Mouse (Mus musculus) forebrain, embryonic 15.5 days (tissue): ENCODE measurements at regions not wholly inside any gene's neighbourhood (a gene's known extent, or its start where the extent isn't known, plus 50 kb on each side); places are given as distances from the start of the nearest gene placed in this dataset.
A peak's percentile ranks its signal among the peaks of the same experiment; 100 is the strongest.

Source experiments
- ATAC-seq: fragments of 200-750 bp; cut with Nextera tagmentation; replicated peaks from 2 replicates; pipeline ENCODE4 v1.8.0; 2017; ENCODE audit warnings: mild to moderate bottlenecking, moderate TSS enrichment, moderate library complexity
- H3K27ac ChIP-seq: fragments of 300-500 bp; sonication (generic); replicated peaks from 2 replicates; pipeline ENCODE4 v1.5.1; 2015; ENCODE audit warnings: mild to moderate bottlenecking, inconsistent platforms
- H3K27me3 ChIP-seq: fragments of 300-500 bp; sonication (generic); 2 replicates; pipeline ENCODE4 v1.6.1; 2015; ENCODE audit warnings: inconsistent platforms
- H3K36me3 ChIP-seq: fragments of 300-500 bp; sonication (generic); 2 replicates; pipeline ENCODE4 v1.6.1; 2015; ENCODE audit warnings: mild to moderate bottlenecking, inconsistent platforms
- H3K4me1 ChIP-seq: fragments of 300-500 bp; sonication (generic); 2 replicates; pipeline ENCODE4 v1.6.1; 2015; ENCODE audit warnings: inconsistent platforms
- H3K4me2 ChIP-seq: fragments of 300-500 bp; sonication (generic); replicated peaks from 2 replicates; pipeline ENCODE4 v1.6.1; 2015; ENCODE audit warnings: mild to moderate bottlenecking, inconsistent platforms
- H3K4me3 ChIP-seq: fragments of 300-500 bp; sonication (generic); 2 replicates; pipeline ENCODE4 v1.5.1; 2015; ENCODE audit warnings: mild to moderate bottlenecking, inconsistent platforms
- H3K9ac ChIP-seq: fragments of 300-500 bp; sonication (generic); replicated peaks from 2 replicates; pipeline ENCODE4 v1.6.1; 2015; ENCODE audit warnings: mild to moderate bottlenecking, inconsistent platforms
- H3K9me3 ChIP-seq: fragments of 300-500 bp; sonication (generic); 2 replicates; pipeline ENCODE4 v1.6.1; 2016; ENCODE audit warnings: inconsistent platforms
- WGBS: fragments of 180-500 bp; shearing (Covaris S2); methylation state at CpG from one replicate; pipeline ENCODE4 v1.1.7; 2015; ENCODE audit warnings: mixed read lengths; 5-methylcytosine and 5-hydroxymethylcytosine counted together

DNA sequence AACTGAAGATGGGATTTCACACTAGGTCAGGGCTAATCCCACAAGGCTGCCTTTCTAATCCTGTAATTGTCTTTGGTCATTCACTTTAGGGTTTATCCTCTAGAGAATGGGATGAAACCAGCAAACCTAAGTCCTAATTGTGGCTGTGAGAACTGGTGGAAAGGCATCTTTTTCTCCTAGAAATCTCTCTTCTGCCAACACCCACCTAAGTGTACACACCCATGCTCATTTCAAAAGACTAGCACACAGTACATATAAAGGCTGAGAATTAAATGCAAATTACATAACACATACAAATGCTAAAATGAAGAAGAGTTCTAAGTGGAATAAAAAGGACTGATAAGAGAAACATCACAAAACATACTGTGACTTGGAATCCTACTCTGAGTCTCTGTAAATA, 579.5 kb downstream of the Eepd1 start:
- Histone ChIP-seq H3K4me3 (no peak overlapping the region), H3K4me2 (no peak overlapping the region), H3K27ac (no peak overlapping the region), H3K4me1 (no peaks in the 10 kb centered on the region), H3K9ac (no peak overlapping the region), H3K27me3 (no peaks in the 10 kb centered on the region), H3K9me3 (no peaks in the 10 kb centered on the region), H3K36me3 (no peaks in the 10 kb centered on the region)
- ATAC-seq = no peak

DNA sequence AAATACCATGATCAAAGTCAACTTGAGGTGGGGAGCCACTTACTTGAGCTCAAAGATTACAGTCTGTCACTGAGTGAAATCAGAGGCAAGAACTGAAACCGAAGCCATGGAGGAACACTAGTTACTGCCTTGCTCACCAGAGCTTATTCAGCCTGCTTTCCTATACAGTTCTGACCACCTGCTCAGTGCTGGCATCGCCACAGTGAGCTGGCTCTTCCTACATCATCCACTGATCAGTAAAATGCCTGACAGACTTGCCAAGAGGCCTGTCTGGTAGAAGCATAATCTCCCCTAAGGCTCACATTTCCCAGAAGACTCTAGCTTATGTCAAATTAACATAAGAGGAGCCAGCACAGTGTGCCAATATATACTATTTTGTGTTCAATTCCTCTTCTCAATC, 595.7 kb downstream of the Eepd1 start:
- WGBS = 66% methylated on average over 2 of the region's 2 CpGs
- Histone ChIP-seq H3K27me3 (no peaks in the 10 kb centered on the region), H3K9ac (no peak overlapping the region), H3K36me3 (no peaks in the 10 kb centered on the region), H3K4me3 (no peak overlapping the region), H3K4me2 (no peak overlapping the region), H3K4me1 (no peaks in the 10 kb centered on the region), H3K27ac (no peak overlapping the region), H3K9me3 (no peaks in the 10 kb centered on the region)
- no peak; the same call in 1 of the 2 replicates for ATAC-seq

DNA sequence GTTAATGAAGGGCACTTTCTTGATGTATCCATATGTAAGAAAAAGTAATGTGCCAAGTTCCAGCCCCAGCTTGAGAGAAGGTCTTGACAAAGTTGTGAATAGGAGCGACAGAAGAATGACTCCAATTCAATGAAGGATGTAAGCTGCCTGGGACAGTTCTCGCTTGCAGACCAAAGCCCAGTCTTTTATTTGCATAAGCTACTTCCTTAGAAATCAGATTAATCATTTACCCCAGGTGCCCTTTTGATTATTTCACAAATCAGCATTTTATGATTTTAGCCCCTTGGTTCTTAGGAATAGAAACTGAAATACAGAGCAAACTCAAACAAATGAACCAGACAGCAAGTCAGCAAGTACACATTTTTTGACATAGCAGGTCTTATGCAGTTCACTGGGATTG, 605.2 kb downstream of the Eepd1 start:
- Histone ChIP-seq H3K27me3 (no peaks in the 10 kb centered on the region), H3K4me1 (no peaks in the 10 kb centered on the region), H3K27ac (no peak overlapping the region), H3K4me3 (no peak overlapping the region), H3K9me3 (no peaks in the 10 kb centered on the region), H3K4me2 (no peak overlapping the region), H3K9ac (no peak overlapping the region), H3K36me3 (no peaks in the 10 kb centered on the region)
- WGBS = 71% methylated on average over 2 of the region's 2 CpGs
- no peak for ATAC-seq

DNA sequence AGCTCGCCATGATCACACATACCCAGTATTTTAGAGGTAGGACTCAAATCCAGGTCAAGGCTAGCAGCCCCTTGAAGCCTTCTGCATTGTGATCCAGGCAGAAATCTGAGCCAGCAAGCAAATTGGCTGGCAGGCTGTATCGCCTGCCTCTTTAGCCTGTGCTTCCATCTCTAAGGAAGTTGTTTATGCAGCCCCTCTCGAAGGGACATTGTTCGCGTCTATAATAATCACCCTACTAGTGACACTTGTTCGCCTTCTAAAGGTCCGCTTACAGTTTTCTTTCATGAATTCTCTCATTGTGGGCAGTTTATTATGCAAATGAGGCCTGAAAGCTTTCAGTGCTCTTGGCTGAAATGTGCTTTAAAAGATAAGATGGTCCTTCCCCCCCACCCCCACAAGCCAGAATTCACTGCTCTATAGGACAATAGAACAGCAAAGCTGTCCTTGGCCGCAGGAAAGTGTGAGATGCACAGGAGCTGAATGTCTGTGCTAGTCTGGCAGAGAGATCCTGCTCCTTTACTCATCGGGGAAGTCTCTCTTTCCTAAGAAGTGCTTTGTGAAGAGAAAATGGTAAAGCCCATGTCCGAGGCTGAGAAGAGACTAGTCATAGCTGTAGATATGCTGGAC, 610.8 kb downstream of the Eepd1 start:
- Histone ChIP-seq H3K27ac (no peak overlapping the region), H3K4me3 (no peak overlapping the region), H3K9ac (no peak overlapping the region), H3K4me1 (peaks cover 9% of the 10 kb centered on the region), H3K27me3 (no peaks in the 10 kb centered on the region), H3K36me3 (no peaks in the 10 kb centered on the region), H3K9me3 (no peaks in the 10 kb centered on the region), H3K4me2 (no peak overlapping the region)
- peak; percentile 61; the same call in 1 of the 2 replicates for ATAC-seq
- WGBS = 25% methylated on average over 10 of the region's 10 CpGs

DNA sequence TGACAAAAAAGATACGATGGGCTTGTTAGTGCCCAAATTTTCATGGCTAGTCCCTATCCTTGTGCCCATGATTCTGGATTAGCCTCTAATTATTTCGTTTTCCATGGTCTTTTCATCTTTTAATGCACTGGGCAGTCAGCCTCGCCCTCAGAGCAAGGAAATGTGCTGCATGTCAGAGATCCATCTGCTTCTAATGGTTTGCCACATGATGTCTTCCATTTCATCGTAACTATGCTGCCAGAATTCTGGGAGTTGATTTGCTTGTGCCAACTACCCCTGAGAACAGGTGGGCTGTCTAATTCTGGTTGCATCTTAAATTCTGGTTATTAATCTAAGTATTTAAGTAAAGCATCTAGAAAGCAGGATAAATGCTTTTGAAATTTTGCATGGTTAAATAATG, 622.8 kb downstream of the Eepd1 start:
- no peak for ATAC-seq
- WGBS = 58% methylated on average over 4 of the region's 4 CpGs

DNA sequence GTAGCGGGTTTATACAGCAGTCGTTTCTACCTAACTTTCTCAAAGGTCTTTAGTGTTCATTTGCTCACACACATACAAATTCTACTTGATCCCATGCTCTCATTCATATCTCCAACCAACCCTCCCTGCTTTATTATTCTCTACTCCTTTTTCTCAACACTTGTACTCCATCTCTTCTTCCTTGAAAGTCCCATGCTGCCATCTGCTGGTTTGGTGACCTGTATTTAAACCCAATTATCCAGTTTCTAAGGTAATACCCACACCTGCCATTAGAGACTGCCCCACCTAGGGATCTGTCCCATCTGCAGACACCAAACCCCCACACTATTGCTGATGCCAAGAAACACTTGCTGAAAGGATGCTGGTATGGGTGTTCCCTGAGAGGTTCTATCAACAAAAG, 611.5 kb upstream of the B3gat1 start:
- H3K4me2 ChIP-seq = no peak overlapping the region
- no peaks in the 10 kb centered on the region for H3K4me1 ChIP-seq
- no peak overlapping the region for H3K27ac ChIP-seq
- no peak overlapping the region for H3K4me3 ChIP-seq
- no peak for ATAC-seq
- WGBS = 85% methylated on average over 2 of the region's 2 CpGs
- no peak overlapping the region for H3K9ac ChIP-seq
- H3K36me3 ChIP-seq = no peaks in the 10 kb centered on the region
- no peaks in the 10 kb centered on the region for H3K9me3 ChIP-seq
- H3K27me3 ChIP-seq = no peaks in the 10 kb centered on the region

More for the DNA sequence above, 622.8 kb downstream of the Eepd1 start:
- no peaks in the 10 kb centered on the region for H3K27me3 ChIP-seq
- H3K4me2 ChIP-seq = no peak overlapping the region
- H3K4me1 ChIP-seq = no peaks in the 10 kb centered on the region
- H3K36me3 ChIP-seq = no peaks in the 10 kb centered on the region
- 0 out of 2 replicates have a peak overlapping the region, but pooled peaks have one; percentile 27 for H3K27ac ChIP-seq
- no peak overlapping the region for H3K9ac ChIP-seq
- H3K4me3 ChIP-seq = no peak overlapping the region
- H3K9me3 ChIP-seq = no peaks in the 10 kb centered on the region

DNA sequence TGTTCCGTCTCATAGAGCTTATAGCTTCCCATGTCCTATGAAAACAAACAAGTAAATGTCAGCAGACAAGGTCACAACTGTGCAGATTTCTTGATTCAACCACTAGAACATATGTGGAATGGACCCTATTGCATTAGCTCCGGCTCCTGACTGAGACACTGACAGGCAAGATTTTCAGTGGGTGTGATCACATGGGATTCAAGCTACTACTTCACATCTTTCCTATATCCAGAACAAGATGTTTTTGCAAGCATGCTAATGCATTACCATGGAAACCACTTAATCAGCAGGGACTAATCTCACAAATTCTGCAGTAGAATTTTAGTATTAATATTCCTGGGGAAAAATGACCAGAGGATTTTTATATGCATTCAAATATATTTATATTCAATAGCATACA, 598.9 kb upstream of the B3gat1 start:
- H3K27ac ChIP-seq = peak overlapping the region; percentile 43
- no peaks in the 10 kb centered on the region for H3K27me3 ChIP-seq
- H3K9me3 ChIP-seq = no peaks in the 10 kb centered on the region
- H3K4me1 ChIP-seq = peaks cover 7% of the 10 kb centered on the region; the same call in 1 of the 2 replicates
- 59% methylated on average over 2 of the region's 2 CpGs for WGBS
- peak; percentile 77 for ATAC-seq
- no peak overlapping the region for H3K4me3 ChIP-seq
- no peak overlapping the region for H3K9ac ChIP-seq
- no peak overlapping the region for H3K4me2 ChIP-seq
- H3K36me3 ChIP-seq = no peaks in the 10 kb centered on the region
